ENCODE assay signal across 8 mouse cellular contexts in the genomic region with DNA sequence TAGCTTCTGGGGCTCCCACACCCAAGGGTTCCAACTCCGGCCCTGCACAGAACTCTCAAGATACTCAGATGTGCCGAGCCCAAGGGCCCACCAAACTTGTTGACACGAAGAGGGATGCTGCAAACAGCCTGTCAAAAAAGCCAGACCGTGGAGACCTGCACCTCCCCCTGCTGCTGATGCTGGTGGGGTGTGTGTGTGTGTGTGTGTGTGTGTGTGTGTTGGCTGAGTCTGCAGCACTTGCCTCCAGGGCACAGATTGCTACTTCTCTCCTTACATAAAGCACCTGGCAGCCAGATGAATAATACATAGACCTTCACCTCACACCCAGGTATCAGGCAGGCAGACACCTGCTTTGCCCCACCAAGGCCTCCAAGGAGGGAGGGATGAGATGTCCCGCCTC. TPM values are rescaled to one million over a fixed set of nuclear protein-coding genes. Genes with fewer than 3 reads are reported as not detected.
DNase-seq lines count a peak whose midpoint lies in the region; ATAC-seq and TF ChIP-seq lines count a peak whose summit lies in the region.

No protein-coding gene starts in this region.

- no peak for DNase-seq in kidney, postnatal 10 days
- DNase-seq in G1E (ENCODE audit: low spot score), result no peak
- no peak for DNase-seq in liver, postnatal 0 days
- no peak for DNase-seq in adrenal gland, postnatal 36 days
- DNase-seq in left cerebral cortex, postnatal 10 days (ENCODE audit: extremely low spot score in 1 of 2, low spot score in 2 of 2), result no peak

- H3K4me2 ChIP-seq in kidney, embryonic 14.5 days (replicated peaks; ENCODE audit: low read depth, low read length), result peak overlapping the region; percentile 55
- H3K4me2 ChIP-seq in forebrain, embryonic 16.5 days (ENCODE audit: low read length), result peak overlapping the region; percentile 86
- peak overlapping the region; percentile 95 for H3K4me2 ChIP-seq in liver, postnatal 0 days (ENCODE audit: low read depth, low read length)

- peak overlapping the region; percentile 92 for H3K4me3 ChIP-seq in kidney, embryonic 14.5 days (ENCODE audit: low read length)
- H3K4me3 ChIP-seq in G1E (ENCODE audit: low read depth, low read length), result peak overlapping the region; percentile 79; the same call in 1 of the 2 replicates
- peak overlapping the region; percentile 72 for H3K4me3 ChIP-seq in forebrain, embryonic 16.5 days (replicated peaks; ENCODE audit: low read length)
- H3K4me3 ChIP-seq in liver, postnatal 0 days (ENCODE audit: low read depth, low read length), result peak overlapping the region; percentile 79

- intact Hi-C loops in left cerebral cortex, postnatal 10 days (cut with DNase I), result loop anchor here (5.0 kb wide), 1 partner anchor 40 kb away; no protein-coding TSS in a partner anchor

- no peak overlapping the region for H3K27ac ChIP-seq in kidney, embryonic 14.5 days (ENCODE audit: low read depth, low read length)
- no peak overlapping the region for H3K27ac ChIP-seq in forebrain, embryonic 16.5 days (ENCODE audit: low read length)
- no peak overlapping the region for H3K27ac ChIP-seq in liver, postnatal 0 days (ENCODE audit: low read depth)

- peak overlapping the region; percentile 90; the same call in 1 of the 2 replicates for H3K9ac ChIP-seq in kidney, embryonic 14.5 days (ENCODE audit: low read depth, low read length)
- peak overlapping the region; percentile 82 for H3K9ac ChIP-seq in forebrain, embryonic 16.5 days (replicated peaks; ENCODE audit: low read depth, low read length)
- H3K9ac ChIP-seq in liver, postnatal 0 days (replicated peaks), result peak overlapping the region; percentile 73; the same call in 1 of the 2 replicates

- H3K9me3 ChIP-seq in kidney, embryonic 14.5 days (ENCODE audit: control insufficient read depth, low read length), result no peaks in the 10 kb centered on the region
- no peaks in the 10 kb centered on the region for H3K9me3 ChIP-seq in G1E (replicated peaks)
- no peaks in the 10 kb centered on the region for H3K9me3 ChIP-seq in forebrain, embryonic 16.5 days (ENCODE audit: control insufficient read depth, low read length)
- H3K9me3 ChIP-seq in liver, postnatal 0 days (ENCODE audit: low read length), result no peaks in the 10 kb centered on the region

- TF ChIP-seq EP300 in liver, postnatal 0 days (IDR thresholded peaks at IDR 0.05; ENCODE audit: low read depth), result no peak

- no peak for TF ChIP-seq CTCF in G1E (IDR thresholded peaks at IDR 0.05; ENCODE audit: low read depth, low read length)
- no peak for TF ChIP-seq CTCF in liver, postnatal 0 days (IDR thresholded peaks at IDR 0.05; ENCODE audit: low read depth)

- no peaks in the 10 kb centered on the region for H3K27me3 ChIP-seq in kidney, embryonic 14.5 days (ENCODE audit: control insufficient read depth, insufficient read depth, low read length)
- peaks cover 59% of the 10 kb centered on the region for H3K27me3 ChIP-seq in G1E (ENCODE audit: insufficient read depth, low read length)
- no peaks in the 10 kb centered on the region for H3K27me3 ChIP-seq in forebrain, embryonic 16.5 days (replicated peaks; ENCODE audit: control insufficient read depth, insufficient read depth, low read length)
- no peaks in the 10 kb centered on the region for H3K27me3 ChIP-seq in liver, postnatal 0 days (ENCODE audit: insufficient read depth, low read length)

- 16% methylated on average over 5 of the region's 5 CpGs for WGBS in kidney, embryonic 14.5 days
- 14% methylated on average over 5 of the region's 5 CpGs for WGBS in forebrain, embryonic 16.5 days
- 34% methylated on average over 5 of the region's 5 CpGs for WGBS in liver, postnatal 0 days (ENCODE audit: insufficient replicate concordance)

- ATAC-seq in kidney, embryonic 14.5 days (ENCODE audit: low FRiP score, low TSS enrichment), result no peak
- ATAC-seq in G1E (ENCODE audit: extremely low read depth, insufficient number of reproducible peaks, low FRiP score, poor library complexity, severe bottlenecking), result no peak
- no peak; the same call in 1 of the 2 replicates for ATAC-seq in forebrain, embryonic 16.5 days
- ATAC-seq in liver, postnatal 0 days, result no peak
- no peak for ATAC-seq in megakaryocyte progenitor cell, adult 5-6 weeks (replicated peaks; ENCODE audit: poor library complexity)

- peaks cover 39% of the 10 kb centered on the region for H3K4me1 ChIP-seq in kidney, embryonic 14.5 days (ENCODE audit: control insufficient read depth, insufficient read depth, low read length)
- H3K4me1 ChIP-seq in G1E (ENCODE audit: insufficient read depth, low read depth, low read length), result peaks cover 33% of the 10 kb centered on the region
- peaks cover 35% of the 10 kb centered on the region for H3K4me1 ChIP-seq in forebrain, embryonic 16.5 days (replicated peaks; ENCODE audit: control insufficient read depth, insufficient read depth, low read length)
- H3K4me1 ChIP-seq in liver, postnatal 0 days (ENCODE audit: insufficient read depth), result peaks cover 24% of the 10 kb centered on the region

- peaks cover 3% of the 10 kb centered on the region; the same call in 1 of the 2 replicates for H3K36me3 ChIP-seq in kidney, embryonic 14.5 days (ENCODE audit: control insufficient read depth, insufficient read depth, low read length)
- H3K36me3 ChIP-seq in G1E (replicated peaks), result no peaks in the 10 kb centered on the region
- no peaks in the 10 kb centered on the region for H3K36me3 ChIP-seq in forebrain, embryonic 16.5 days (ENCODE audit: control insufficient read depth, insufficient read depth)
- H3K36me3 ChIP-seq in liver, postnatal 0 days (replicated peaks; ENCODE audit: insufficient read depth, low read length), result no peaks in the 10 kb centered on the region

RNA-seq across cellular contexts. Expression of a gene that starts 1.2 kb away (rescaled TPM):
- polyA plus RNA-seq in kidney, embryonic 14.5 days (2014; fragmentation: Nextera tagmentation; extraction: Ambion mirVana), result 45.8 and 63.1 TPM in 2 replicates
- total RNA-seq in G1E (2014; fragmentation: Nextera tagmentation) (11.3 and 13.3 TPM in 2 replicates), G1E (2017) (1.9 and 2.3 TPM in 2 replicates)
- 12.9 and 13.8 TPM in 2 replicates for polyA plus RNA-seq in G1E (2012)
- polyA plus RNA-seq in forebrain, embryonic 16.5 days (2015; fragmentation: Nextera tagmentation; extraction: Ambion mirVana), result 43.4 and 44.0 TPM in 2 replicates
- 6.6 and 8.4 TPM in 2 replicates for polyA plus RNA-seq in liver, postnatal 0 days (2015; fragmentation: Nextera tagmentation; extraction: Ambion mirVana)
- 12.0 and 12.2 TPM in 2 replicates for total RNA-seq in megakaryocyte progenitor cell, adult 5-6 weeks (2015)
- 4.0 and 4.3 TPM in 2 replicates for total RNA-seq in megakaryocyte progenitor cell, adult 5-6 weeks (2017)
- total RNA-seq in adrenal gland, postnatal 36 days (2021), result 10 to 100 TPM; 46.6 to 75.2 TPM
- 10 to 100 TPM; 51.2 to 54.0 TPM for total RNA-seq in left cerebral cortex, postnatal 10 days (2021)

RNA-seq across cellular contexts. Expression of a gene that starts 53.2 kb away (rescaled TPM):
- polyA plus RNA-seq in kidney, embryonic 14.5 days (2014; fragmentation: Nextera tagmentation; extraction: Ambion mirVana), result 88.8 and 107 TPM in 2 replicates
- total RNA-seq in G1E (2014; fragmentation: Nextera tagmentation) (not detected in 2 replicates), G1E (2017) (0.35 and 0.44 TPM in 2 replicates)
- not detected in 2 replicates for polyA plus RNA-seq in G1E (2012)
- 234 and 240 TPM in 2 replicates for polyA plus RNA-seq in forebrain, embryonic 16.5 days (2015; fragmentation: Nextera tagmentation; extraction: Ambion mirVana)
- polyA plus RNA-seq in liver, postnatal 0 days (2015; fragmentation: Nextera tagmentation; extraction: Ambion mirVana), result 7.5 and 8.9 TPM in 2 replicates
- 32.0 and 45.6 TPM in 2 replicates for total RNA-seq in megakaryocyte progenitor cell, adult 5-6 weeks (2015)
- total RNA-seq in megakaryocyte progenitor cell, adult 5-6 weeks (2017), result 29.1 and 30.7 TPM in 2 replicates
- 10 to 100 TPM; 69.0 to 96.0 TPM for total RNA-seq in adrenal gland, postnatal 36 days (2021)
- total RNA-seq in left cerebral cortex, postnatal 10 days (2021), result 100 to 1,000 TPM; 181 to 198 TPM

RNA-seq across cellular contexts. Expression of a gene that starts 55.8 kb away (rescaled TPM):
- polyA plus RNA-seq in kidney, embryonic 14.5 days (2014; fragmentation: Nextera tagmentation; extraction: Ambion mirVana), result 3.4 and 3.6 TPM in 2 replicates
- total RNA-seq in G1E (2014; fragmentation: Nextera tagmentation), result 10.1 and 10.2 TPM in 2 replicates
- total RNA-seq in G1E (2017), result 11.7 and 14.8 TPM in 2 replicates
- 8.4 and 8.6 TPM in 2 replicates for polyA plus RNA-seq in G1E (2012)
- 0.97 and 1.1 TPM in 2 replicates for polyA plus RNA-seq in forebrain, embryonic 16.5 days (2015; fragmentation: Nextera tagmentation; extraction: Ambion mirVana)
- 0.94 and 1.1 TPM in 2 replicates for polyA plus RNA-seq in liver, postnatal 0 days (2015; fragmentation: Nextera tagmentation; extraction: Ambion mirVana)
- total RNA-seq in megakaryocyte progenitor cell, adult 5-6 weeks (2015), result 3.2 and 3.9 TPM in 2 replicates
- total RNA-seq in megakaryocyte progenitor cell, adult 5-6 weeks (2017), result 1.5 and 1.7 TPM in 2 replicates
- 10 to 100 TPM in 1 of 2 experiments, 1 to 10 TPM in 1; 6.3 to 19.1 TPM for total RNA-seq in adrenal gland, postnatal 36 days (2021)
- total RNA-seq in left cerebral cortex, postnatal 10 days (2021), result 1 to 10 TPM; 1.3 to 3.1 TPM

Comparison
In these comparisons a context has a peak if more than half of its experiments do, and no peak if none do; other contexts are left out.
1. RNA of a gene that starts 53.2 kb away (total RNA-seq): 181 to 198 TPM in left cerebral cortex, postnatal 10 days, 69.0 to 96.0 TPM in adrenal gland, postnatal 36 days and 29.1 to 45.6 TPM in megakaryocyte progenitor cell, adult 5-6 weeks; 0.35 to 0.44 TPM in G1E; every median in the first group is over 10 times any median in the second.
2. Peak in every context shown above with its lines, with median percentiles within 50 percentile points of each other: H3K4me2 ChIP-seq, H3K4me3 ChIP-seq and H3K9ac ChIP-seq.